Mouse (Mus musculus) spleen, adult 18-20 months (tissue): ENCODE results near the gene Vmn2r70.

Experiments used
- DNase-seq, 2 experiments: peaks; one replicate each; pipeline ENCODE4 v3.0.0; 2022; ENCODE audit warnings: mixed read lengths in 2 of 2

The Vmn2r70 gene

DNA sequence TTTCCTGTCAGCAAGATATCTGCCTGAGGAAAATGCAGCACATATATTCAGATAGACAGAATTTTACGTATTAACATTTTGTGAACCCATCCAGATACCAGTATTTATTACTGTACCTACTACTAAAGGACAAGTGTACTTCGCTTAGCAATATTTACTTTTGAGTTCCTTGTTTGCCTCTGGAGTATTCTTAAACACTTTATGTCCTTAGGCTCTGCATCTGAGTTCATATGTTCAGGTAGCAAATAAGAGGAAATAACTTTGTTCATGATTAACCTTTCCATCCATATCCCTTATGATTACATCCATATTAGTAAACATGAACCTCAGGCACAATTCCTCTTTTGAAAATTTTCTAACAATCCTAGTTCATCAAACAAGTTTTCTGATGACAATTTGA is at the start of gene Vmn2r70:
Gene Vmn2r70 (minus strand): TSS at position 101 of the 400 bp plus-strand sequence.
- DNase-seq: no peak

GRCm38 (mm10) chr7:85562787-85563186 is 6.2 kb downstream of the Vmn2r70 start, which contains the start of gene Vmn2r71:
Gene Vmn2r71, plus strand, starts transcription at chr7:85563087.
- no peak for DNase-seq

- no peak for DNase-seq
Measured at GRCm38 (mm10) chr7:85543118-85543517, 25.9 kb downstream of the Vmn2r70 start.

DNA sequence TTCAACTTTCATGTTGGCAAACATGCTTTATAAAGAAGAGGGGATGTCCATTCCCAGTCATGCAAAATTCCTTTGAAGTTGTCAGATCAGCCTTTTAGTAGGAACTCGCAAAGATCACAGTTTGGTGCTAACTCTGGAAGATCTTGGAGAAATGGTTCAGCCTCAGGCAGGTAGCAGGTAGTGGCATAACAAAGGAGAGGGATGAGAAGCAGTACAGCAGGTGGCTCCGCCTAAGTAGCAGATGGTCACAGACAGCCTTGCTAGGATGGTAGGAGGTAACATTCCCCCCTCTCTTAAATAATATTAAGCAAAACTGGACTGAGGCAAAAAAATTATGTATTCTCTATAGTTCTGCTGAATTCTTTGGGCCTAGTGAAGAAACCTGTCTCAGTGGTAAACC is 26.9 kb downstream of the Vmn2r70 start:
- DNase-seq: no peak
